Mouse (Mus musculus): ENCODE measurements around the gene Icam4.
"Not testable (repeated sequence)": the region's sequence is repeated elsewhere in the genome, so short reads cannot be mapped to it uniquely, and the experiment has no call there.

Gene Icam4

DNA sequence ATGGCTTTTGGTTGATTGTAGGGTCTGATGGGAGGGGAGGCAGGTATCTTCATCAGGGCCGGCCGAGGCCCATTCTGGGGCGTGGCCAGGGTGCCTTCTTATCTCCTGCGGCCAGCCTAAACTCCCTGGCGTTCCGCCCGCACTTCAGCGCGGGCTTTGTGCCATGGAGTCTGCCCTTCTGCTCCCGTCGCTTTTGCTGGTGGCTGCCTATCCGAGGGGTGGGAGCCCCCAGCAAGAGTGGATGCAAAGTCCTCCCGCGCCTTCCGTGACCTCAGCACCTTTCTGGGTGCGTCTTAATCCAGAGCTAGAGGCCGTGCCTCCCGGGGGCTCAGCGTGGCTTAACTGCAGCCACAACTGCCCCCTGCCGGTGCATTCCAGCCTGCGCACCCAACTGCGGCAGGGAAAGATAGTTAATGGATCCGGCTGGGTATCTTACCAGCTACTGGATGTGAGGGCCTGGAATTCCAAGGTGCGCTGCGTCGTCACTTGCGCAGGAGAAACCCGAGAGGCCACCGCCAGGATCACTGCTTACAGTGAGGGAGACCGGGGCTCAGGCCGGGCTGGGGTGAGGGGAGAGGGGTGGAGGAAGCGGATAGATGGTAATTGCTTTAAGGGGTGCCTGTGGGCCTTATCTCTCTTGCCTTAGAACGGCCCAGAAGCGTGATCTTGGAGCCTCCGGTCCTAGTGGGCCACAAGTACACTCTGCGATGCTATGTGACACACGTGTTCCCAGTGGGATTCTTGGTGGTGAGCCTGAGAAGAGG, at the start of gene Icam4:
Gene Icam4 (plus strand): TSS at position 83 of the 764 bp plus-strand sequence.
- DNase-seq = peak; percentile 58 to 67

DNA sequence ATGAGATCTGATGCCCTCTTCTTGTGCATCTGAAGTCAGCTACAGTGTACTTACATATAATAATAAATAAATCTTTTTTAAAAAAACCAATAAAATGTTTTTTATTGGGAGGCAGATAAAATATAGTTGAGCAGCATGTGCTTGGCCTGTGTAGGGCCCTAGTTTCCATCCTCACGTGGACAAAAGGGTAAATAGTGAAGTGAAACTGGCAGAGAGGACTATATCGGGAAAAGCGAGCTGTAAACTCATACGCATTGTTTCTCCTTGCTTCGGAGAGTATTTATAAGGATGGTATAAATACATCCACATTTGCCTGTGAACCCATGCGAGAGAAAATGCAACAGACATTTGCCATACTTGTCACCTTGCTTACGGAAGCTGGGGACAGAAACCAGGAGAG, 49.4 kb upstream of the Icam4 start:
- DNase-seq = no peak

GRCm38 (mm10) chr9:20982171-20982570, 47.0 kb upstream of the Icam4 start:
- DNase-seq = no peak

- no peak for DNase-seq
Measured at GRCm38 (mm10) chr9:20983169-20983568, 46.0 kb upstream of the Icam4 start.

DNA sequence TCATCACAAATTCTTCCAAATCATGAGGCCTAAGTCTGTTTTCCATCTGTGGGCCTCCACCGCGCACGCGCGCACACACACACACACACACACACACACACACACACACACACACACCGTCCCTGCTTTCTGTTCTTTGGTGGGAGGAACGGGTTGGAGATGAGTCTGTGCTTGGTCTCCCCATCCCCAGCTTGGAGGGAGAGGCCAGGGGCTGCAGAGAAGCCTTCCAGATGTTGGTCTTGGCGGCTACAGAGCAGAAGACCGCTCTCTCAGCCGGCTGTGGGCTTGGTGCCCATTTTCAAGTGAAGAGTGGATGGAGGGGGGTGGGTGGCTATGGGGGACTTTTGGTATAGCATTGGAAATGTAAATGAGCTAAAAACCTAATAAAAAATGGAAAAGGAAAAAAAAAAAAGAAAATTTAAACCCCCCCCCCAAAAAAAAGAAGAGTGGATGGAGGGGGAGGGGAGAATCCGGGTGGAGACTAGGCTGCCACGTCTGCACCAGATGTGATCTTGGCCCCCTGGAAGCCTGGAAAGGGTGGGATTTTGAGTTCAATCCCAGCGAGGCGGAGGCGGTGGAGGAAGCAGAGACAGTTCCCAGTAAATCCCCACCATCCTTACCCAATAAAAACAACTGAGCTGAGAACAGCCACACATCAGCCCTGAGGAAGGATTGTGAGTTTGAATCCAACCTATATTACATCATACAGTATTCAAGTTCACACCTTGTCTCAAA, 42.1 kb upstream of the Icam4 start:
- no peak for DNase-seq

GRCm38 (mm10) chr9:20987953-20988352, 41.2 kb upstream of the Icam4 start:
- DNase-seq = peak in 1 of 2 experiments; percentile 38

DNA sequence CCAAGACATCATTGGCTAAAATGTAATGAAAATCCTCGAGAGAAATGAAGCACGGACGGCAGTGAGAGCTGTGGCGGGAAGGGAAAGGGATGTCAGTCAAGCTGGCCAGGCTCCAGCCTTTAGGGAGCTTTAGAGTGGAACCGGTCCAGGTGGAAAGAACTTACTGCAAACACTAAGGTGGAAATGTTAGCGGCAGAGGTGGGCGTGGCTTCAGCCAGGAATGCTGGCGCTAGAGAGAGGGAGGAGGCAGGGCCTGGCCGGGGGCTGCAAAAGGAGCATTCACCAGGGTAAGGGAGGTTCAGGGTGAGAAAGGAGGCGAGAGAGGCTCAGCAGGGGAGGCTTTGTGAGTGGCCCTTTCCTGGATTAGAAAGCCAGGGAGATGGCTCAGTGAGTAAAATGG, 38.3 kb upstream of the Icam4 start:
- no peak for DNase-seq

GRCm38 (mm10) chr9:20991587-20991986, 37.6 kb upstream of the Icam4 start:
- DNase-seq = no peak

- no peak for DNase-seq
Measured at GRCm38 (mm10) chr9:20993165-20993898, 35.8 kb upstream of the Icam4 start.

DNA sequence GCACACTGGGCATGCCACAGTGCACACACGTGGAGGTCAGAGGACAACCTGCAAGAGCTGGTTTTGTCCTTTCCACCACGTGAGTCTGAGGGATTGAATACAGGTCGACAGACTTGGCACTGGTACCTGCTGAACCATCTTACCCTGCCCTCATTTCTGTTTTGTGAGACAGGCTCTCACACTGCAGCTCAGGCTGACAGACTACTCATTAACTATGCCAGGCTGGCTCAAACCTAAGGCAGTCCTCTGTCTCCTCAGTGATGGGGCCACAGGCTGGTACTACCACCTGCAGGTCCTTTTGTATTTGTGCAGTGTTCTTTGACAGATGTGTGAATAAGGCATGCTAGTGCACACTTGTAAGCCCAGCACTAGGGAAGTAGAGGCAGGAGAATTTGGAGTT, 34.1 kb upstream of the Icam4 start:
- DNase-seq = no peak

DNA sequence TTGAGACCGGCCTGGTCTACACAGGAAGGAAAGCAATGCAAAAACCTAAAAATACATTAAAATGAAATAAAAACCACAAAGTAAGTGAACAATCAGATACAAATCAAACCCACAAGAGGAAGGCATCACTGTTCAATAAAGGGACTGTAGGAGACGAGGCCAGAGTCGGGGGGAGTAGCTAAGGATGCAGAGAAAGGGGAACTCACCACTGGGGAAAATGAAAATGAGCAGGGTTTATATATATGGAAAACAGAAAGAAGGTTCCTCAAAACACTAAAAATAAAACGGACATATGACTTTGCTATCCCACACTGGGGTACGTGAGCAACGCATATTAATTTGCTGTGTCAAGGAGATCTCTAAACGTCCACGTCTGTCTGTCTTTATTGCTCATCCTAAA, 32.1 kb upstream of the Icam4 start:
- no peak for DNase-seq

- not testable (repeated sequence) for DNase-seq
Measured at GRCm38 (mm10) chr9:20998337-20998736, 30.8 kb upstream of the Icam4 start.

DNA sequence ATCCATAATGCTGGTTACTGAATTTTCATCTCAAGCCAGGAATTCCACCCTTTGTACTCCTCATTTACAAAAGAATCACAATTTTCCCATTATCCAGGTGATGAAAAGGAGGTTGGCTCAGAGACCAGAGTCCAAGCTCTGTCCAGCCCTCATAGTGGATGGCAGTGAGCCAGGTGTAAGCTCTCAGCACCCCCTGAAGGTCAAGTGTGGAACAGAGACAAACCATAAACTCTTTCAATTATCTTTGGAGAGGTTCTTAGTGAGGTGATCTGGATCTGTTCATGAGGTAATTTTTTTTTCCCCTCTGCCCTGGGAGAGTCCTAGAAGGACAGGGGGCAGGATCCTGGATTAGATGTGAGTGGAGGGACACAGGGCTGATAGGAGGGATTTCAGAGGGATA, 28.4 kb upstream of the Icam4 start:
- no peak for DNase-seq

GRCm38 (mm10) chr9:21001651-21002200, 27.4 kb upstream of the Icam4 start:
- DNase-seq = no peak

- no peak for DNase-seq
Measured at GRCm38 (mm10) chr9:21002270-21002626, 26.9 kb upstream of the Icam4 start.

DNA sequence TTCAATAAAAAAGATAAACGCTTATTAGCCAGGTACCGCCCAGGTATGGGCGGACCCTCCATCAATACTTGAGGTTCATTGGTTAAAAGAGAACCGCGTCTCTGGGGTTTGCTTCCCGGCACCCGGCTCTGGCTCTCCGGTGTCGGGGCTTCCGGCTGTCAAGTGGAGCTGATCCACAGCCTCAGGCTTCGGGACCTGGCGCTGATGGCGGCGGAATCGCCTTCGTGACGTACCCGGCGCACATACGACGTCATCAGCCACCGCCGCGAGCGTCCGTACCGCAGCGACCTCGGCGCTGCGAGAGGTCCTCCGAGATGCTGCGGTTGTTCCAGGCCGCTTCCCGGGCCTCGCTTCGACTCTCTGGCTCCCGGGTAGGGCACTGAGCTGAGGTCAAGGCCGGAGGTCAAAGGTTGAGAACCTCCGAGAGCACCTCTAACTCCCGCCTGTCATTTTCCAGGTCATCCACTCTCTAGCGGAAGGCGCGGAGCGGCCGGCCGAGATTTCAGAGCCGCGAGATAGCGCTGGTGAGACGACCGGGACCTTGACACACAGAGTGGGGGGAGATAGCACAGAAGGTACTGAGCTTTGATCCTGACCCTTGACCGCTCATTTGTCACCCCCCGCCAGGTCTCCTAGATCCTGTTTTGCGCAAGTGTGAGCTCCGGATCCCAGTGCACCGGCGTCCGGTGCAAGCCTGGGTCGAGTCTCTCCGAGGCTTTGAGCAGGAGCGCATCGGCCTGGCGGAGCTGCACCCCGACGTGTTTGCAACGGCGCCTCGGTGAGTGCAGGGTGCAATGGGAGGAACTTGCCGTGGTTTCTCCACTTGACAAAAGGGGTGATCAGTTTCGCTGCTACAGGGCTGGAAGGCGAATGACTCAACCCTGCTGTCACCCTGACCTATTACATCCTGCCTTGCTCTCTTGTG, 26.3 kb upstream of the Icam4 start, which contains the start of gene Mrpl4:
Gene Mrpl4 (plus strand): TSS at position 112 of the 925 bp plus-strand sequence.
- DNase-seq = peak; percentile 56 to 61

DNA sequence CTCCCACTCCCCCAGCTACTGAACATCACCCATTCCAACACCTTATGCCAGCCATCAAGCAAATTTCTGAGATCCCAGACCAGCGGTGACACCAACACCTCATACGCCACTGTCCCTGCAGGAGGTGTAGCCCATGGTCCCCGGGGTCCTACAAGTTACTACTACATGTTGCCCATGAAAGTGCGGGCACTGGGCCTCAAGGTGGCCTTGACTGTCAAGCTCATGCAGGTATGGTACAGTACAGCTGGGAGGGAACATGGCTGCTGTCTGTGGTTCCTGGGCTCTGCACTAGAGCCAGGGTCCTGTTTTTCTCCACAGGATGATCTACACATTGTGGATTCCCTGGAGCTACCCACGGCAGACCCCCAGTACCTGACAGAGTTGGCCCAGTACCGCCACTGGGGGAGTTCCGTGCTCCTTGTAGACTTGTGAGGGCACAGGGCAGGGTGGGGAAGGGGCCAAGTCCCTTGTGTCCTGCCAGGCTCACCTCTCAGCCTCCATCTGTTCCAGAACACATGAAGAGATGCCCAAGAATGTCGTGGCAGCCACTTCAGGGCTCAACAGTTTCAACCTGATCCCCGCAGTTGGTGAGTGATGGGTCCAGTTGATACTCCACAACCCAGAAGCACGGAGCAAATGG, 21.7 kb upstream of the Icam4 start:
- DNase-seq = no peak

DNA sequence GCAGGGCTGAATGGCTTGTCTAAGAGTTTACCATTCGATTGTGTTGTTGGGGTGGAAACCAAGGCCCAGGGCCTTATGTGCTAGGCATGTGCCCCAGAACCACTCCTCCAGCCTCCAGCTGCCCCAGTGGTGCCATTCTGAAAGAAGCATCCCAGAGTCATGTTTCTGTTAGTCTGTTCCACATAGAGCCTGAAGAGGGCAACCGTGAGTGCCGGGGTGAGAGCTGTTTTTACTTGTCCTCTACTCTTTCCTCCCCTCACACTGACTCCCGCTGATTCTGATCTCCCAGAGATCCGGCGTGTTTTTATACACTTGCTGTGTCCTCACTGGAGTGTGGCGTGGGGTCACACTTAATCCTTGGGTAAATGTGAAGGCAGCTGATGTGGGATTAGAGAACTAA, 21.2 kb upstream of the Icam4 start:
- DNase-seq = no peak

GRCm38 (mm10) chr9:21010362-21010761, 18.8 kb upstream of the Icam4 start:
- no peak for DNase-seq

DNA sequence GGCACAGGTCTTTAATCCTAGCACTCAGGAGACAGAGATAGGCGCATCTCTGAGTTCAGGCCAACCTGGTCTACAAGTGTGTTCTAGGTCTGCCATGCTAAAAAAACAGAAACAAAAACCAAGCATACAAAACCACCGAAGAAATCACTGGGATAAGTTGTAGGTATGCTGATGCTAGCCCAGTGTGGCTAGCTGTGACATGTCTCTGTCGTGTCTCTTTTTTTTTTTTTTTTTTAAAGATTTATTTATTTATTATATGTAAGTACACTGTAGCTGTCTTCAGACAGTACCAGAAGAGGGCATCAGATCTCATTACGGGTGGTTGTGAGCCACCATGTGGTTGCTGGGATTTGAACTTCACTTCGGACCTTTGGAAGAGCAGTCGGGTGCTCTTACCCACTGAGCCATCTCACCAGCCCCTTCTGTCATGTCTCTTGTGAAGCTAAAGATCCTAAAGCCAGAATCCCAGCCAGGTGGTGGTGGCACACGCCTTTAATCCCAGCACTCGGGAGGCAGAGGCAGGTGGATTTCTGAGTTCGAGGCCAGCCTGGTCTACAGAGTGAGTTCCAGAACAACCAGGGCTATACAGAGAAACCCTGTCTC, 18.1 kb upstream of the Icam4 start:
- DNase-seq = not testable (repeated sequence)

- no peak for DNase-seq
Measured at GRCm38 (mm10) chr9:21011846-21012312, 17.3 kb upstream of the Icam4 start.
